Mouse (Mus musculus): Measurements from ENCODE around the gene Lhx9. TPM values are rescaled to one million over a fixed set of nuclear protein-coding genes. Genes with fewer than 3 reads are reported as not detected.

Gene Lhx9
- total RNA-seq, 2 experiments from 2014 or later = 0.48 to 1.2 TPM

DNA sequence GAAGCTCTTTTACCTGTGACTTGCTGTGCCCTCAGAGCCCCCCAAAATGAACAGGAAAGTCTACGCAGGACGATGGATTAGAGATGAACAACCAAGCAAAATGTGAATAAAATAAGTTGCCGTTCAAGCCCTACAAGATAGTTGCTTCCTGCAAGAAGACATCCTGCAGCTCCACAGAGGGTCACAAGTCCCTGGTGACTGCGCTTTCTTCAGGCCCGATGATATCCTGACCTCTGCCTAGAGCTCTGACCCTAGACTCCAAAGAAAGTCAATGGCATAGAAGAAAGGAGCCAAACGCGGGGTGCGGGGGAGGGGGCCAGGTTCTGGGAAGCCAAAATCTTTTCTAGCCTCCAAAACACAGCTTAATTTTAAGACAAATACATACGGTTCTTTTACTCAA, 1.8 kb downstream of the Lhx9 start:
- no peak for DNase-seq (ENCODE audit: extremely low spot score in 1 of 2, low spot score in 2 of 2)
- TF ChIP-seq CTCF (IDR thresholded peaks at IDR 0.05) = no peak
- Histone ChIP-seq H3K4me3 (no peak overlapping the region), H3K27ac (no peak overlapping the region)
- intact Hi-C loops (cut with DNase I) = no loop called here

DNA sequence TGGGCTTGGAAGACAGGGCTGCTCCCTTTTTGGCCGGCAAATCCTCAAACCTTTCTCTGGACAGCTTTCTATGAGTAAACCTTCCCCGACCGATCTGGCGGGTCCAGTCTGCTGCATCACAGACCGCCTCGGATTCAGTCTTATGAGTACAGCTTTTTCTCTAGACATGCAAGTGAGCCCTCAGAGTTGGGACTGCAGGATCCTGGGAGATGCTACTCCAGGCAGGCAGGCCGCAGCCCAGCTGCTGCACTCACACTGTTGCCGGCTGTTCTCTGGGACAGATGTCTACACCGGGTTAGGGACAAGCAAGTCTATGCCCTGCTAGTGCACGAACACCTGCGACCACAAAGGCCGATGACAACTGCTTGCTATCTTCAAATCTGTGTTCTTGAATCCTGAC, 2.2 kb downstream of the Lhx9 start:
- no peak for TF ChIP-seq CTCF (IDR thresholded peaks at IDR 0.05)
- intact Hi-C loops (cut with DNase I) = no loop called here
- no peak for DNase-seq (ENCODE audit: extremely low spot score in 1 of 2, low spot score in 2 of 2)
- H3K4me3 ChIP-seq = no peak overlapping the region
- no peak overlapping the region for H3K27ac ChIP-seq

DNA sequence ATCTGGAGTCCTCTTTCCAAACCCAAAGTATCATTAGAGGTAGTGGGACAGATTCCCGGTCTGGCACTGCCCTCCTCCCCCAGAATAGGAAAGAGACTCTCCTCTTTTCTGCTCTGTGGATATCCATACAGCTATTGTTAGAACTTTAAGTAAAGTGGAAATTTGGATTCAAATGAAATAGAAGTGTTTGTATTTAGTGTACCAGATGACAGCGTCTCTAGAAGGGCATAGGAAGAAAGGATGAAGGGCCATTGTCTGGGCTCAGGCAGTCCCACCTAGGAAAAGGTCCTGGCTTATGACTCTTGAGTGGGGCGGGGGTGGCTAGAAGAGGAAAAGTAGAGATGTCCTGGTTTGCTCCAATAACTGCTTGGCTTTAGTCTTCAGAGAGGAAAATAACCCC, 2.9 kb downstream of the Lhx9 start:
- DNase-seq (ENCODE audit: extremely low spot score in 1 of 2, low spot score in 2 of 2) = no peak
- Histone ChIP-seq H3K4me3 (no peak overlapping the region), H3K27ac (no peak overlapping the region)
- intact Hi-C loops (cut with DNase I) = no loop called here
- TF ChIP-seq CTCF (IDR thresholded peaks at IDR 0.05) = no peak

DNA sequence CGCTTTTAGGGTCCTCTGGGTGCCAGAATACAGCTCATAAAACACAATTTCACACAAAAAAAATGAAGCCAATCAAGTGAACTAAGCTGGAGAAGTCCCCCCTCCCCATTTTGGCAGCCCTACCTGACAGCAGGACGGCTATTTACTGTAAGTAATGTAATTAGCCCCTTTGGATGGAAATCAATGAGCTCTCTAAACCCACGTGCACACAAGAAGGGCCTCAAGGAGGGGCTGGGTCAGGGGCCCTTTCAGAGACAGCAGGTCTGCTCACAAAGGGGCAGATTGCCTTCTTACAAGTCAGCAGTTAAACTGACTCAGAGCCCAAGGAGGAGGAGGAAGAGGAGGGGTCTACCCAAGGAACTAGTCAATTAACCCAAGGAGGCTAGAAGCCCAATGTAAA, 4.2 kb downstream of the Lhx9 start:
- no peak for DNase-seq (ENCODE audit: extremely low spot score in 1 of 2, low spot score in 2 of 2)
- no peak overlapping the region for H3K27ac ChIP-seq
- no peak for TF ChIP-seq CTCF (IDR thresholded peaks at IDR 0.05)
- no peak overlapping the region for H3K4me3 ChIP-seq
- intact Hi-C loops (cut with DNase I) = loop anchor here (5.0 kb wide), 1 partner anchor 1897 kb away; no protein-coding TSS in a partner anchor

DNA sequence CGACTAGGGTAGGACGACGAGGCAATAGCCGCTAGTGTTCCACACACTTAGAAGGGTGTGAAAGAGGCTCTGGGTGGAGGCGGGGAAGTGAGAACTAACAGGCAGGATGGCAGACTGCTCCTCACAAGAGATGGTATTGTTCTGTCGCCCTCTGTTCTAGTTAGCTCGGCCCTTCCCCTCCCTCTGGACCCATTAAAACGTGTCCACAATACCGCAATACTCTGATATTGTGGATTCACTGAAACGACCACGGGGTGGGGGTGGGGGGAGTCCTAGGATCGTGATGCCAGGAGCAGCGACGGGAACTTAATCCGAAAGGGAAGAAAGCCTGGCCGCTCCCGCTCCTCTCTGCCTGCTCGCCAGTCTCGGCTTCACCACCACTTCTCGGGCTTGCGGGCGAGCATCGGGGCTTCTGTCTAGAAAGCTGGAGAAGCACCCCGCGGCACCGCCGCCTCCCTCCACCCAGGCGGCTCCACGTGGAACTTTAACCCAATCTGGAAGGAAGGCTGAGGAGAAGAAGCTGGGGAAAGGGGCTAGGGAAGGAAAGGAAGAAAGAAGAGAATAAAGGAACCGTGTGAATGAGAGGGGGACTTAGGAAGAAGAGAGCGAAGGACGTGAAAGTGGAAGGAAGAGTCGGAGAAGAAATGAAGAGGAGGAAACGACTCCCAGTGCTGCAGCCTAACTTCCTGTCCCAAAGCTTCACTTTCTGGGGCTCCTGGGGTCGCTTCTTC, 4.9 kb downstream of the Lhx9 start:
- no peak for DNase-seq (ENCODE audit: extremely low spot score in 1 of 2, low spot score in 2 of 2)
- Histone ChIP-seq H3K27ac (no peak overlapping the region), H3K4me3 (no peak overlapping the region; the same call in 1 of the 2 replicates)
- TF ChIP-seq CTCF (IDR thresholded peaks at IDR 0.05) = no peak
- intact Hi-C loops (cut with DNase I) = loop anchor here (5.0 kb wide), 1 partner anchor 1896 kb away; no protein-coding TSS in a partner anchor

DNA sequence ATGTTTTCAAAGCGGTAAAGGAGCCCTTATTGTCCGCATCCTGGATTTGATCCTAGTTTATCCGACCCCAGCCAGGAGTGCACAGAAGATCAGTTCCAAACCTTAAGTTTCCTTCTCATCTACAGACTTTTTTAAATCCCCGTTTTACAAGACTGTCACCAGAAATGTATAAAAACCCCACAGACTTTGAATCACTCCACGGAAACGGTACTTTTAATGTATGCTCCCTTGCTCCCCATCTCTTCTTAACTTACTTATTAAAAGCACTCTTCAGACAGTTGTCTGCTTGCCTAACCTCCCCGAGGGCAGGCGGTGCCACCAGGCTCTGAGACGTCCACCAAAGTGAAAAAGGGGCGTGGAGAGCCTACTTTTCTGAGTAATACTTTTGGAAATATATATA, 5.6 kb downstream of the Lhx9 start:
- TF ChIP-seq CTCF (IDR thresholded peaks at IDR 0.05) = no peak
- DNase-seq (ENCODE audit: extremely low spot score in 1 of 2, low spot score in 2 of 2) = no peak
- Histone ChIP-seq H3K27ac (no peak overlapping the region), H3K4me3 (no peak overlapping the region)
- intact Hi-C loops (cut with DNase I) = loop anchor here (5.0 kb wide), 1 partner anchor 1895 kb away; no protein-coding TSS in a partner anchor

DNA sequence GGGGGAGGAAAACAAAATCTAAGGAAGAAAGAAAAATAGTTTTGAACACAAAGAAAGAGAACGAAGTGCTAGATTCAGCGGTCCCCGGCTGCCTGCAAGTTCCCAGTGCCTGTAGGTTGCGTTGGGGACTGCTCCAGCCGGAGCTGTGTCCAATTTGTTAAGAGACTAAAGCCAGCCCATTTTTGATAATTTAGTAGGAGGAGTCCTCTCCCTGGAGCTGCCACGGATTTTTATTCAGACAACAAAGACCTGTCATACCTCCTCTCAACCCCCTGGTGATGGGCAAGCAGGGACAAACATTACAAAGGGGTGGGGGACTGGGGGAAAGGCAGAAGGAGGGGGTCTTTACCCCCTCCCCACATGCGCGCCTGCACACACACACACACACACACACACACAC, 6.1 kb downstream of the Lhx9 start:
- Histone ChIP-seq H3K27ac (no peak overlapping the region), H3K4me3 (no peak overlapping the region)
- no peak for TF ChIP-seq CTCF (IDR thresholded peaks at IDR 0.05)
- no peak for DNase-seq (ENCODE audit: extremely low spot score in 1 of 2, low spot score in 2 of 2)
- intact Hi-C loops (cut with DNase I) = loop anchor here (5.0 kb wide), 1 partner anchor 1895 kb away; no protein-coding TSS in a partner anchor

DNA sequence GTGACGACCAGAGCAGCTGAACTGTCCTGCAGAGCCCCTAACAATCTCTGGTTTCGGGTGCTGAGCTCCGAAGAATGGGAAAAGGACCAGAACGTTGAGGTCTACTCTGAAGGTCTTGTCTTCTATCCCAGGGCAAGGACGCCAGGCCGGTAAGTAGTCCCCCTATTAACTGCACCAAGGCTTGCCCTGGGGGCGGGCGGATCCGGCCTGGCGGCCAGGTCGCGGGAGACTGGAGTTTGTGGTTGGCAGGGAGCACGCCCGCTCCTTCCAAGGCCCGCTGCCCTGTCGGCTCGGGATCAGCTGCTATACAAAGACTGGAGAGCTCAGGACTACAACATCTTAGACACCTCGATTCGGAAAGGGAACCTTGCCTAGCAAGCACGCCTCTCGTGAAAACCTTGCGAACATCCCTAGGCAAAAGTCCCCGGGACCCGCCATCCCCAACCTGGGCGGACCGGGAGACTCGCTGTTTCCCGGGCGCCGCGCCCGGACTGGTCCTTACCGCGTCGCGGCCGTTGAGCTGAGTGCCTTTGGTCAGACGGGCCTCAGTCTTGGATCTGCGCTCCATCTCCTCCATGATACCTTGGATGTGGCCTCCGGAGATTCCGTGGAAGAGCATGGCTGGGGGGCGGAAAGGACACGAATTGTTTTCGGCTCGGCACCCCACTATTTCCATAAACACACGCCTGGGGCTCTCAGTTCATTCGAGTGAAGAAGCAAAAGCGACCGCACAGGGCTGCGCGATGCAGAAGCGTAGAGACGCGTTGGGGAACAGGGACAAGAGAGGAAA, 6.9 kb downstream of the Lhx9 start:
- no peak overlapping the region for H3K4me3 ChIP-seq
- no peak for DNase-seq (ENCODE audit: extremely low spot score in 1 of 2, low spot score in 2 of 2)
- TF ChIP-seq CTCF (IDR thresholded peaks at IDR 0.05) = no peak
- H3K27ac ChIP-seq = no peak overlapping the region
- intact Hi-C loops (cut with DNase I) = loop anchor here (5.0 kb wide), 1 partner anchor 1894 kb away; no protein-coding TSS in a partner anchor

DNA sequence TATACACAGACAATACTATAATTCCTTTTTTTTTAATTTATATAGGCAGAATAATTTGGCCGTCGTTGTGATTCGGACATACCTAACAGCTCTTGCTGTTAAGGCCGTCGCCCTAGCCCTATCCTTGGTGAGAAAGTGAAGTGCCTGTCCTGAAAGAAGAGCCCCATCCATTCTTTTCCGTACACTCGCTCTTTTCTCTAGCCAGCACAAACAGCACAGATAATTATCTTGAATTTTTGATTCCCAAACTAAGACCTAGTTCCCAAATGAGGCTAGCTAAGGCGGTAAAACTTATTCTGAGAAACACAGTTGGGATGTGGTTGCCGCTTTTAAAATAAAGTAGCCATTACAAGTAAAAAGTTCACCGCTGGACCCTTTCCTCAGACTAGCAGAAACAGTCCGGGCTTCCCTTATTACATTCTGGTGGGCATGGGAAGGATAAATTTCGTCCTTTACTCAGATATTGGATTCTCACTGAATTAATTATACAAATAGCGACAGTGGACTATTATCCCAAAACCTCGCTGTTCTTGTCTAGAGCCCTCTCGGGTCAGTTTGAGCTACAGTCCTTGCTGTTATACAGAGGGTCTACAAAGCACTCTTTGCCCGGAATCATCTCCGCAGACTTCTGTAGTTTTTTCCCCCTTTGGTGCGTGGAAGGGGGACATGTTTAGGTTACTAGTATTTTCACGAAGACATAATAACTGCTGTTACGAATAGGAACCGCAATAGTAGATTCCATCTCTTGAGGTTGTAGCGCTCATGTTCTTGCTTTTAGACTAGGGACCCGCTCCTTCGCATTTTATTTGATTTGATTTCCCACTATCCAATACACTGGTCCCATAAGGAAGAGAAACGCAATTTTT, 7.7 kb downstream of the Lhx9 start:
- no peak overlapping the region for H3K4me3 ChIP-seq
- no peak for TF ChIP-seq CTCF (IDR thresholded peaks at IDR 0.05)
- DNase-seq (ENCODE audit: extremely low spot score in 1 of 2, low spot score in 2 of 2) = no peak
- H3K27ac ChIP-seq = no peak overlapping the region
- intact Hi-C loops (cut with DNase I) = loop anchor here (5.0 kb wide), 1 partner anchor 1893 kb away; no protein-coding TSS in a partner anchor

DNA sequence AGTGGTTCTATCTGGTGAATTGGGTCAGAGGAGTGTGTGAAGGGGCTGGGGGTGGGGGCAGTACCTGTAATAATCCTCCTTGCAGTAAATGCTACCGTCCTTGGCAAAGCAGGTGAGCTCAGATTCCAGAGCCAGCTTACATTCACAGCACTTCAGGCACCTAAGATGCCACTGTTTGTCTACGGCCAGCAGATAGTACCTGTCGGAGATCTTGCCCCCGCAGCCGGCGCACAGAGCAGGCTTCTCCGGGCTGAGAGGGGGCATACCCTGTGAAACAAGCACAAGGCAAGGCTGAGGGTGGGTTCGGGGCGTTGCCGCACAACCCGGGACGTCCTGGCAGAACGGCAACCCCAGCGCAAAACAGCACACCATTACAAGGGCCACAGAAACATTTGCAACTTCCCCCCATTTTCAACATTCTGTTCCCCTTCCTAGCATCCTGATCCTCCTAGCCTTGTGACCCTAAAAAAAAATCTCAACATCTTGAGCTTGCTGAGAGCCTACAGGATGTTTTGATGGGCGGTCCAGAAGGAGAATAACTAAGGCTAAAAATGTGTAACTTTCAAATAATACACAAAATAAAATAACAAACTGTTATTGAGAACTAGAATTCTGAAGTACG, 8.5 kb downstream of the Lhx9 start:
- Histone ChIP-seq H3K27ac (no peak overlapping the region), H3K4me3 (no peak overlapping the region)
- intact Hi-C loops (cut with DNase I) = loop anchor here (5.0 kb wide), 5 partner anchors 242 to 1893 kb away; no protein-coding TSS in a partner anchor
- TF ChIP-seq CTCF (IDR thresholded peaks at IDR 0.05) = no peak
- no peak for DNase-seq (ENCODE audit: extremely low spot score in 1 of 2, low spot score in 2 of 2)

DNA sequence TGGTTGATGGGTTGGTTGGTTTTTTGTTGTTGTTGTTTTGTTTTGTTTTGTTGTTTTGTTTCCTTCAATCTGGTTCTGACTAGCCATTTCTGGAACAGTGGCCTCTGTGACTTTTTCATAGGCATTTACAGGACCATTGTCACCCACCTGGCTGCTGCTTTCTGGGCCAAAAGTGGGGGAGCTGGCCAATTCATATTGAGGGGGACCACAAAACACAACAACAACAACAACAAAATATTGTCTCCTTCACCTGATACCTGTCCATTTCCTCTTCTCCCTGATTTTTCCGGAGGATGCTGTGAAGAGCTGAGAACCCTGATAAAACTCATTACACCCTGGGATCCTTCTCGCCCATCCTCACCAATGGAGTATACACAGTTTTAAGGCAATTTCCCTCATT, 9.1 kb downstream of the Lhx9 start:
- no peak for TF ChIP-seq CTCF (IDR thresholded peaks at IDR 0.05)
- H3K4me3 ChIP-seq = no peak overlapping the region
- intact Hi-C loops (cut with DNase I) = loop anchor here (5.0 kb wide), 4 partner anchors 243 to 712 kb away; no protein-coding TSS in a partner anchor
- DNase-seq (ENCODE audit: extremely low spot score in 1 of 2, low spot score in 2 of 2) = no peak
- no peak overlapping the region for H3K27ac ChIP-seq

Data from left cerebral cortex, adult 2 months (tissue).